Mouse (Mus musculus) stomach, postnatal 0 days (tissue): Measurements from ENCODE around the gene Prok2. TPM values are rescaled to one million over a fixed set of nuclear protein-coding genes. Genes with fewer than 3 reads are reported as not detected.

ENCODE experiments used
- ATAC-seq: fragments of 200-750 bp; cut with Nextera tagmentation; 2 replicates; pipeline ENCODE4 v1.8.0; 2017; ENCODE audit not compliant: low FRiP score, low TSS enrichment
- DNase-seq: peaks from one replicate; pipeline ENCODE4 v3.0.0-alpha.2; 2016; ENCODE audit warnings: low spot score
- H3K27ac ChIP-seq: fragments of 300-500 bp; sonication (generic); replicated peaks from 2 replicates; pipeline ENCODE4 v1.5.1; 2014; ENCODE audit warnings: mild to moderate bottlenecking, control low read depth
- H3K27me3 ChIP-seq: fragments of 300-500 bp; sonication (generic); 2 replicates; pipeline ENCODE4 v1.6.1; 2014; ENCODE audit warnings: low read length; ENCODE audit not compliant: control insufficient read depth, insufficient read depth
- H3K36me3 ChIP-seq: fragments of 300-500 bp; sonication (generic); 2 replicates; pipeline ENCODE4 v1.6.1; 2014; ENCODE audit warnings: low read length, mixed read lengths; ENCODE audit not compliant: control insufficient read depth, insufficient read depth
- H3K4me1 ChIP-seq: fragments of 300-500 bp; sonication (generic); replicated peaks from 2 replicates; pipeline ENCODE4 v1.6.1; 2014; ENCODE audit warnings: antibody characterized with exemption; ENCODE audit not compliant: control insufficient read depth, insufficient read depth
- H3K4me2 ChIP-seq: fragments of 300-500 bp; sonication (generic); replicated peaks from 2 replicates; pipeline ENCODE4 v1.6.1; 2014; ENCODE audit warnings: low read depth, mild to moderate bottlenecking, control low read depth, moderate library complexity
- H3K4me3 ChIP-seq: fragments of 300-500 bp; sonication (generic); 2 replicates; pipeline ENCODE4 v1.5.1; 2014; ENCODE audit warnings: low read depth, low read length, control low read depth
- H3K9ac ChIP-seq: fragments of 300-500 bp; sonication (generic); 2 replicates; pipeline ENCODE4 v1.6.1; 2014; ENCODE audit warnings: mild to moderate bottlenecking, low read length, control low read depth, mixed read lengths
- H3K9me3 ChIP-seq: fragments of 300-500 bp; sonication (generic); 2 replicates; pipeline ENCODE4 v1.6.1; 2016; ENCODE audit warnings: low read length; ENCODE audit not compliant: control insufficient read depth
- CTCF ChIP-seq: IDR thresholded peaks from 2 replicates; pipeline ENCODE4 v1.5.1; 2016; ENCODE audit warnings: antibody characterized with exemption, low read depth, mild to moderate bottlenecking, moderate library complexity
- EP300 ChIP-seq: optimal IDR thresholded peaks from 2 replicates; pipeline ENCODE3; 2016; ENCODE audit warnings: antibody characterized with exemption
- WGBS: fragments of 180-500 bp; shearing (Covaris S2); extraction: QIAGEN DNeasy Blood & Tissue Kit; methylation state at CpG from one replicate; pipeline ENCODE4 v1.1.7; 2014; 5-methylcytosine and 5-hydroxymethylcytosine counted together
- polyA plus RNA-seq: library from polyadenylated mRNA; unstranded; fragments of >200 nt; fragmentation: Nextera tagmentation; extraction: Ambion mirVana; gene quantifications from 2 replicates; pipeline ENCODE4 v1.2.1, GENCODE M21; 2015

Gene Prok2
- polyA plus RNA-seq, 1 experiment from 2014 or later = 0.15 TPM

GRCm38 (mm10) chr6:99691666-99692205 lies 34.5 kb downstream of the Prok2 start:
- no peak; the same call in 1 of the 2 replicates for TF ChIP-seq CTCF
- no peak for TF ChIP-seq EP300
- Histone ChIP-seq H3K4me1 (no peaks in the 10 kb centered on the region), H3K36me3 (no peaks in the 10 kb centered on the region), H3K4me2 (peak overlapping the region; percentile 93), H3K27me3 (no peaks in the 10 kb centered on the region; the same call in 1 of the 2 replicates), H3K4me3 (peak overlapping the region; percentile 65), H3K9me3 (no peaks in the 10 kb centered on the region), H3K27ac (no peak overlapping the region), H3K9ac (peak overlapping the region; percentile 74)
- DNase-seq = no peak
- WGBS = 11% methylated on average over 25 of the region's 25 CpGs
- no peak for ATAC-seq

GRCm38 (mm10) chr6:99688513-99688912 lies 37.7 kb downstream of the Prok2 start:
- Histone ChIP-seq H3K4me1 (no peaks in the 10 kb centered on the region), H3K9ac (no peak overlapping the region), H3K36me3 (no peaks in the 10 kb centered on the region), H3K4me3 (no peak overlapping the region), H3K9me3 (no peaks in the 10 kb centered on the region), H3K27me3 (no peaks in the 10 kb centered on the region; the same call in 1 of the 2 replicates), H3K27ac (no peak overlapping the region), H3K4me2 (no peak overlapping the region)
- DNase-seq = no peak
- 73% methylated on average over 6 of the region's 6 CpGs for WGBS
- TF ChIP-seq CTCF (no peak), EP300 (no peak)
- no peak for ATAC-seq

GRCm38 (mm10) chr6:99684899-99685298 lies 41.3 kb downstream of the Prok2 start:
- 56% methylated on average over 5 of the region's 5 CpGs for WGBS
- peak; percentile 83 for TF ChIP-seq CTCF
- TF ChIP-seq EP300 = no peak
- Histone ChIP-seq H3K36me3 (no peaks in the 10 kb centered on the region), H3K4me1 (no peaks in the 10 kb centered on the region), H3K4me3 (no peak overlapping the region), H3K27me3 (no peaks in the 10 kb centered on the region), H3K9me3 (no peaks in the 10 kb centered on the region), H3K4me2 (no peak overlapping the region), H3K27ac (no peak overlapping the region), H3K9ac (no peak overlapping the region)
- DNase-seq = no peak
- no peak for ATAC-seq

GRCm38 (mm10) chr6:99683974-99684373 lies 42.2 kb downstream of the Prok2 start:
- TF ChIP-seq CTCF (no peak), EP300 (no peak)
- no peak for DNase-seq
- H3K9me3 ChIP-seq = no peaks in the 10 kb centered on the region
- H3K36me3 ChIP-seq = no peaks in the 10 kb centered on the region
- H3K27ac ChIP-seq = no peak overlapping the region
- no peak overlapping the region for H3K4me3 ChIP-seq
- H3K9ac ChIP-seq = no peak overlapping the region
- no peak for ATAC-seq
- WGBS = 93% methylated on average over 5 of the region's 5 CpGs
- no peaks in the 10 kb centered on the region for H3K27me3 ChIP-seq
- H3K4me2 ChIP-seq = no peak overlapping the region
- no peaks in the 10 kb centered on the region for H3K4me1 ChIP-seq

GRCm38 (mm10) chr6:99678108-99678507 lies 48.1 kb downstream of the Prok2 start:
- Histone ChIP-seq H3K27ac (no peak overlapping the region), H3K4me3 (no peak overlapping the region), H3K9me3 (no peaks in the 10 kb centered on the region), H3K27me3 (no peaks in the 10 kb centered on the region), H3K36me3 (no peaks in the 10 kb centered on the region), H3K4me2 (no peak overlapping the region), H3K9ac (no peak overlapping the region), H3K4me1 (no peaks in the 10 kb centered on the region)
- no peak for TF ChIP-seq EP300
- WGBS = 81% methylated on average over 11 of the region's 11 CpGs
- ATAC-seq = no peak
- no peak for DNase-seq

- Histone ChIP-seq H3K27ac (peak overlapping the region; percentile 30; the same call in 1 of the 2 replicates), H3K4me3 (no peak overlapping the region), H3K9ac (no peak overlapping the region), H3K36me3 (no peaks in the 10 kb centered on the region), H3K4me2 (no peak overlapping the region), H3K27me3 (no peaks in the 10 kb centered on the region), H3K9me3 (no peaks in the 10 kb centered on the region), H3K4me1 (no peaks in the 10 kb centered on the region)
- DNase-seq (no peak), ATAC-seq (peak; percentile 86)
- WGBS = 52% methylated on average over 8 of the region's 8 CpGs
- TF ChIP-seq EP300 (no peak), CTCF (no peak)
Observed at GRCm38 (mm10) chr6:99677325-99677724, 48.9 kb downstream of the Prok2 start.
